Mouse (Mus musculus) limb, embryonic 14.5 days (tissue): ENCODE results near the gene Fcho1. TPM values are rescaled to one million over a fixed set of nuclear protein-coding genes. Genes with fewer than 3 reads are reported as not detected.

ENCODE experiments used
- ATAC-seq: fragments of 200-750 bp; cut with Nextera tagmentation; 2 replicates; pipeline ENCODE4 v1.8.0; 2017; ENCODE audit warnings: low read depth, moderate number of reproducible peaks, moderate TSS enrichment; ENCODE audit not compliant: low FRiP score
- DNase-seq: peaks from one replicate; pipeline ENCODE4 v3.0.0-alpha.2; 2015; ENCODE audit warnings: low spot score
- H3K27ac ChIP-seq: fragments of 300-500 bp; sonication (generic); replicated peaks from 2 replicates; pipeline ENCODE4 v1.5.1; 2014; ENCODE audit warnings: low read depth, mild to moderate bottlenecking, low read length, moderate library complexity, mixed read lengths
- H3K27me3 ChIP-seq: fragments of 300-500 bp; sonication (generic); 2 replicates; pipeline ENCODE4 v1.6.1; 2014; ENCODE audit warnings: low read length, mixed read lengths; ENCODE audit not compliant: control insufficient read depth, insufficient read depth
- H3K36me3 ChIP-seq: fragments of 300-500 bp; sonication (generic); 2 replicates; pipeline ENCODE4 v1.6.1; 2014; ENCODE audit warnings: mild to moderate bottlenecking, low read length, moderate library complexity, mixed read lengths; ENCODE audit not compliant: control insufficient read depth, insufficient read depth
- H3K4me1 ChIP-seq: fragments of 300-500 bp; sonication (generic); 2 replicates; pipeline ENCODE4 v1.6.1; 2014; ENCODE audit warnings: antibody characterized with exemption, low read length, mixed read lengths; ENCODE audit not compliant: control insufficient read depth, insufficient read depth
- H3K4me2 ChIP-seq: fragments of 300-500 bp; sonication (generic); replicated peaks from 2 replicates; pipeline ENCODE4 v1.6.1; 2014; ENCODE audit warnings: low read depth, mild to moderate bottlenecking, low read length, moderate library complexity; ENCODE audit not compliant: severe bottlenecking
- H3K4me3 ChIP-seq: fragments of 300-500 bp; sonication (generic); replicated peaks from 2 replicates; pipeline ENCODE4 v1.5.1; 2014; ENCODE audit warnings: low read length
- H3K9ac ChIP-seq: fragments of 300-500 bp; sonication (generic); 2 replicates; pipeline ENCODE4 v1.6.1; 2014; ENCODE audit warnings: mild to moderate bottlenecking, low read depth, low read length, moderate library complexity; ENCODE audit not compliant: severe bottlenecking
- H3K9me3 ChIP-seq: fragments of 300-500 bp; sonication (generic); 2 replicates; pipeline ENCODE4 v1.6.1; 2016; ENCODE audit warnings: low read length; ENCODE audit not compliant: control insufficient read depth
- POLR2A ChIP-seq: fragments of 200-500 bp; IDR thresholded peaks from 2 replicates; pipeline ENCODE4 v1.8.0; 2012; ENCODE audit warnings: inconsistent platforms, mild to moderate bottlenecking, moderate library complexity, borderline replicate concordance; ENCODE audit not compliant: insufficient read depth, insufficient read length; ENCODE audit errors: extremely low read depth
- WGBS: fragments of 180-500 bp; shearing (Covaris S2); extraction: QIAGEN DNeasy Blood & Tissue Kit; methylation state at CpG from one replicate; pipeline ENCODE4 v1.1.7; 2014; 5-methylcytosine and 5-hydroxymethylcytosine counted together
- polyA plus RNA-seq, 2 experiments: library from polyadenylated mRNA; depleted of rRNA in 1 of 2; stranded (reverse) in 1 of 2; unstranded in 1 of 2; fragments of >200 nt; fragmentation: Nextera tagmentation in 1 of 2; extraction: Ambion mirVana in 1 of 2; gene quantifications; 2 replicates each; pipeline versions ENCODE4 v1.2.1 to v1.2.3; 2012 to 2014

Gene Fcho1
- polyA plus RNA-seq, 2 experiments, result 3.3 to 10.4 TPM

DNA sequence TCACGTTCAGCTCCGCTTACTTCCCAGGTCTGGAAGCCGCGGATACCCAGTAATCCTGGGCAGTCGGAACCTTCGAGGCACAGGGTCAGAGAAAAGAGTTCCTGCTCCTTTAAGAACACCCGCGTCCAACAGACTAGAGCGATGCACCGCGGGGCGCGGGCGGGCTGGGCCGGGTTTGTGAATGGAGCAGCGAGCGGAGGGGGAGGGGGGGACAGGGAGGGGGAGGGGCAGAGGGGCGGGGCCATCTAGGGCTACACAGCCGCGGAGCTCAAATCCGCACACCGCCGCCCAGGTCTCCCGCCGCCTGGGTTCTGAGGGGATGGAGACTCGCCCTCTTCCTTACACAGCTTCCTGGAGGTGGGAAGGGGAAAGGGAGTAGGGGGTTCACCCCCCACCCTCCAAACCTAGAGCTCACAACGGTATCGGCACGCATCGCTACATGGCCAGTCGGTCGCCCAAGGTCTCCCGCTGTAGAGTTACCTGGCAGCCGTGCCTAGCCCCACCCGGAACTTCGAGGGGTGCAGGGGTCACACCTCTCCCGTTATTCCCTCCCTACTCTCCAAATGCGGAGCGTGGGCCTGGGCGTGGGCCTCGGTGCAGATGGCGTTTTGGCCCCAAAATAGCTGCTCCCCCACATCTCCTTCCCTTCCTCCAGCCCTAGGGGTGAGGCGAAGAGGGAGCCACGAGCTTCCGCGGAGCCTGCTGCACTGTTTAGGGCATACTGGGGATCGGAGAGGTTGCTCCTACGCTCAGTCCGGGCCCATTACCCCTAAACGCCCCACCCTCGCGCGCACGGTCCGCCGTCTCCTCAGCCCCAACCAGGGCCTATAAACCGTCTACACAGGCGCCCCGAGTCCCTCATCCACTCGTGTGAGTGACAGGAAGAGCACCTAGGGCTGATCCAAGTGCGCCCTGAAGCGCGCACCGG is 54.6 kb downstream of the Fcho1 start:
- Histone ChIP-seq H3K36me3 (no peaks in the 10 kb centered on the region), H3K4me1 (peaks cover 16% of the 10 kb centered on the region), H3K4me3 (peak overlapping the region; percentile 35), H3K27me3 (peaks cover 38% of the 10 kb centered on the region), H3K9me3 (no peaks in the 10 kb centered on the region), H3K4me2 (peak overlapping the region; percentile 82), H3K9ac (no peak overlapping the region), H3K27ac (no peak overlapping the region)
- 2% methylated on average over 29 of the region's 64 CpGs for WGBS
- DNase-seq (peak; percentile 52), ATAC-seq (peak; percentile 41)
- no peak for TF ChIP-seq POLR2A

GRCm38 (mm10) chr8:71670198-71670597 is 55.3 kb downstream of the Fcho1 start:
- H3K4me3 ChIP-seq, result peak overlapping the region; percentile 35
- DNase-seq (no peak), ATAC-seq (no peak)
- H3K27ac ChIP-seq, result no peak overlapping the region
- H3K4me2 ChIP-seq, result peak overlapping the region; percentile 82
- peaks cover 16% of the 10 kb centered on the region for H3K4me1 ChIP-seq
- no peaks in the 10 kb centered on the region for H3K36me3 ChIP-seq
- no peak for TF ChIP-seq POLR2A
- no peaks in the 10 kb centered on the region for H3K9me3 ChIP-seq
- peaks cover 33% of the 10 kb centered on the region for H3K27me3 ChIP-seq
- WGBS, result 16% methylated on average over 7 of the region's 12 CpGs
- no peak overlapping the region for H3K9ac ChIP-seq

DNA sequence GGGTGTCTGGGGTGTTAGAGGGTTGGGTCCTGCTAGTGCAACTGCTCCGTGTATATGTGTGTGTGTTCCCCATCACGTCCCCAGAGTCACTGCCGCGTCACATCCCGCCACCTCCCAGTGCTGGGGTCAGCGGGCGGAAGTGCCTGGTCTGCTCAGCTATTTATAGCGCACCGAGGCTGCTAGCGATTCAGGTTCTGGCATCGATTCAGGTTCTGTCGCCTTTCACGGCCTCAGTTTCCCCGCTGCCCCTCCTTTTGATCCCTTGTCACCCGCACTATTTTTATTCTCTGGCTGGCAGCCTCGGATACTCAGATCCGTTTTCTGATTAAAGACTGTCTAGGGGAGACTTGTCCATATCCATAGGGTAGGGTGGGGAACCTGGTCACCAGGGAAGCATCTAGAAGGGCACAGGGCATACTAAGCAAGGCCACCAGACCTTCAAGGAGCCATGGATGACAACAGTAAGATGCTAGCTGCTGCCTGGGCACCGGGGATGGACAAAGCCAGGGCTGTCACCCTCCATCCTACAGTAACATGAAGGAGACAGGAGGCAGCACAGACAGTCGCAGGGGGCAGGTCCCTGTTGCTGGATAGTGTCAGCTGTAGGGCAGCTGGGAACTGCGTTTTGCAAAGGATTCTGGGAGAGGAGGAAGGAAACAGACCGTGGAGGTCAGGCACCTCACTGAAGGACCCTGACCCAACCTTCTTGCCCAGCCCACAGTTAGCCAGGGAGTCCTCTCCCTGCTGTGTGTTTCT is 57.1 kb downstream of the Fcho1 start:
- H3K4me3 ChIP-seq, result no peak overlapping the region
- no peak for TF ChIP-seq POLR2A
- no peaks in the 10 kb centered on the region for H3K36me3 ChIP-seq
- H3K4me2 ChIP-seq, result peak overlapping the region; percentile 13; the same call in 1 of the 2 replicates
- ATAC-seq (no peak), DNase-seq (no peak)
- no peaks in the 10 kb centered on the region for H3K9me3 ChIP-seq
- peaks cover 16% of the 10 kb centered on the region for H3K4me1 ChIP-seq
- 3% methylated on average over 20 of the region's 21 CpGs for WGBS
- H3K27me3 ChIP-seq, result peaks cover 33% of the 10 kb centered on the region
- no peak overlapping the region for H3K27ac ChIP-seq
- H3K9ac ChIP-seq, result no peak overlapping the region

- no peak for TF ChIP-seq POLR2A
- Histone ChIP-seq H3K4me1 (peaks cover 16% of the 10 kb centered on the region), H3K4me3 (no peak overlapping the region), H3K9me3 (no peaks in the 10 kb centered on the region), H3K36me3 (no peaks in the 10 kb centered on the region), H3K9ac (no peak overlapping the region), H3K4me2 (no peak overlapping the region), H3K27ac (no peak overlapping the region), H3K27me3 (peaks cover 33% of the 10 kb centered on the region)
- WGBS, result 41% methylated on average over 5 of the region's 5 CpGs
- DNase-seq, result no peak
- no peak for ATAC-seq
Measured at GRCm38 (mm10) chr8:71667256-71667655, 58.3 kb downstream of the Fcho1 start.

DNA sequence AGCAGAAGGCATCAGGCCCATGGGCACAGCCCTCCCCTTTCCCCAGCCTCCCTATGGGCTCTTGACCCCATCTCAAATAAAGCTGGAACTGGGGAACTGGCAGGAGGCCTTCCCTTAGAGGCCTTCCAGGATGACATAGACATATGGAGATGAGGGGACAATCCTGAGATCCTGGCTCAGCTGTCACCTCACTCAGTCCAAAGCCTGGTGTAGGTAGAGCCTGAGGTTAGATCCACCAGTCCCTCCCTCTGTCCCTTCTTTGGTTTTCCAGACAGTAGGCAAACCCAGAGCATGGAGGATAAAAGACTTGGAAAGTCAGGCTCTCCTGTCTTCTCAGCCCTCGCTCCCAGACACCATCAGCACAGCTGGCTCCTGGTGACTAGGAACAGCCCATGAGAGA is 58.7 kb downstream of the Fcho1 start:
- H3K9ac ChIP-seq, result no peak overlapping the region
- WGBS, result 12% methylated on average over 1 of the region's 1 CpGs
- no peaks in the 10 kb centered on the region for H3K9me3 ChIP-seq
- no peak for DNase-seq
- H3K27ac ChIP-seq, result no peak overlapping the region
- H3K36me3 ChIP-seq, result no peaks in the 10 kb centered on the region
- TF ChIP-seq POLR2A, result no peak
- peaks cover 33% of the 10 kb centered on the region for H3K27me3 ChIP-seq
- H3K4me2 ChIP-seq, result no peak overlapping the region
- no peak overlapping the region for H3K4me3 ChIP-seq
- H3K4me1 ChIP-seq, result peaks cover 15% of the 10 kb centered on the region
- no peak for ATAC-seq
